Mouse (Mus musculus) heart, embryonic 11.5 days (tissue): Measurements from ENCODE around the gene Rnps1. TPM values are rescaled to one million over a fixed set of nuclear protein-coding genes. Genes with fewer than 3 reads are reported as not detected.
A peak's percentile ranks its signal among the peaks of the same experiment; 100 is the strongest.

Experiments used
- ATAC-seq: fragments of 200-750 bp; cut with Nextera tagmentation; replicated peaks from 2 replicates; pipeline ENCODE4 v1.8.0; 2017; ENCODE audit warnings: moderate library complexity; ENCODE audit not compliant: insufficient number of reproducible peaks, low FRiP score, low TSS enrichment
- H3K27ac ChIP-seq: fragments of 300-500 bp; sonication (generic); 2 replicates; pipeline ENCODE4 v1.5.1; 2014; ENCODE audit warnings: mild to moderate bottlenecking, low read depth, low read length
- H3K27me3 ChIP-seq: fragments of 300-500 bp; sonication (generic); 2 replicates; pipeline ENCODE4 v1.6.1; 2014; ENCODE audit warnings: mild to moderate bottlenecking, low read length, mixed read lengths; ENCODE audit not compliant: control insufficient read depth, insufficient read depth
- H3K36me3 ChIP-seq: fragments of 300-500 bp; sonication (generic); 2 replicates; pipeline ENCODE4 v1.6.1; 2014; ENCODE audit warnings: mild to moderate bottlenecking, low read length, moderate library complexity, mixed read lengths; ENCODE audit not compliant: control insufficient read depth, insufficient read depth
- H3K4me1 ChIP-seq: fragments of 300-500 bp; sonication (generic); 2 replicates; pipeline ENCODE4 v1.6.1; 2014; ENCODE audit warnings: low read length; ENCODE audit not compliant: control insufficient read depth, insufficient read depth
- H3K4me2 ChIP-seq: fragments of 300-500 bp; sonication (generic); 2 replicates; pipeline ENCODE4 v1.6.1; 2014; ENCODE audit warnings: mild to moderate bottlenecking, moderate library complexity
- H3K4me3 ChIP-seq: fragments of 300-500 bp; sonication (generic); 2 replicates; pipeline ENCODE4 v1.5.1; 2014; ENCODE audit warnings: low read depth, low read length
- H3K9ac ChIP-seq: fragments of 300-500 bp; sonication (generic); 2 replicates; pipeline ENCODE4 v1.6.1; 2014; ENCODE audit warnings: mild to moderate bottlenecking, low read depth, low read length, moderate library complexity
- H3K9me3 ChIP-seq: fragments of 300-500 bp; sonication (generic); replicated peaks from 2 replicates; pipeline ENCODE4 v1.6.1; 2016; ENCODE audit warnings: low read length; ENCODE audit not compliant: control insufficient read depth
- WGBS: fragments of 180-500 bp; shearing (Covaris S2); extraction: QIAGEN DNeasy Blood & Tissue Kit; methylation state at CpG from one replicate; pipeline ENCODE4 v1.1.7; 2014; ENCODE audit not compliant: insufficient replicate concordance; 5-methylcytosine and 5-hydroxymethylcytosine counted together
- polyA plus RNA-seq: library from polyadenylated mRNA; unstranded; fragments of >200 nt; fragmentation: Nextera tagmentation; extraction: Ambion mirVana; gene quantifications from 2 replicates; pipeline ENCODE4 v1.2.1, GENCODE M21; 2014

Rnps1 gene
- polyA plus RNA-seq, 1 experiment from 2014 or later: 267 TPM

GRCm38 (mm10) chr17:24391149-24391548 is 23.2 kb upstream of the Rnps1 start:
- Histone ChIP-seq H3K4me2 (no peak overlapping the region), H3K9ac (no peak overlapping the region), H3K36me3 (no peaks in the 10 kb centered on the region), H3K27ac (no peak overlapping the region), H3K27me3 (no peaks in the 10 kb centered on the region), H3K9me3 (no peaks in the 10 kb centered on the region), H3K4me3 (no peak overlapping the region), H3K4me1 (no peaks in the 10 kb centered on the region)
- 59% methylated on average over 8 of the region's 8 CpGs for WGBS
- no peak for ATAC-seq

- no peaks in the 10 kb centered on the region for H3K4me1 ChIP-seq
- H3K27me3 ChIP-seq: no peaks in the 10 kb centered on the region
- no peak for ATAC-seq
- H3K4me2 ChIP-seq: no peak overlapping the region
- no peak overlapping the region for H3K4me3 ChIP-seq
- 27% methylated on average over 4 of the region's 4 CpGs for WGBS
- no peaks in the 10 kb centered on the region for H3K9me3 ChIP-seq
- no peak overlapping the region for H3K27ac ChIP-seq
- H3K36me3 ChIP-seq: no peaks in the 10 kb centered on the region
- H3K9ac ChIP-seq: no peak overlapping the region
These were observed 20.8 kb upstream of the Rnps1 start for GRCm38 (mm10) chr17:24393527-24393926.

- Histone ChIP-seq H3K4me1 (no peaks in the 10 kb centered on the region), H3K4me3 (no peak overlapping the region), H3K27me3 (no peaks in the 10 kb centered on the region), H3K9me3 (no peaks in the 10 kb centered on the region), H3K9ac (no peak overlapping the region), H3K36me3 (no peaks in the 10 kb centered on the region), H3K27ac (no peak overlapping the region), H3K4me2 (no peak overlapping the region)
- WGBS: 86% methylated on average over 7 of the region's 7 CpGs
- no peak for ATAC-seq
These were observed 19.9 kb upstream of the Rnps1 start for GRCm38 (mm10) chr17:24394456-24394855.

- H3K27me3 ChIP-seq: no peaks in the 10 kb centered on the region
- no peak overlapping the region for H3K4me3 ChIP-seq
- no peaks in the 10 kb centered on the region for H3K4me1 ChIP-seq
- H3K27ac ChIP-seq: no peak overlapping the region
- peaks cover 7% of the 10 kb centered on the region for H3K36me3 ChIP-seq
- no peak overlapping the region for H3K4me2 ChIP-seq
- 63% methylated on average over 3 of the region's 3 CpGs for WGBS
- ATAC-seq: no peak
- H3K9me3 ChIP-seq: no peaks in the 10 kb centered on the region
- no peak overlapping the region for H3K9ac ChIP-seq
These were observed 12.0 kb upstream of the Rnps1 start for GRCm38 (mm10) chr17:24402371-24402770.

- Histone ChIP-seq H3K36me3 (peaks cover 18% of the 10 kb centered on the region), H3K4me2 (no peak overlapping the region), H3K27ac (no peak overlapping the region), H3K27me3 (no peaks in the 10 kb centered on the region), H3K9me3 (no peaks in the 10 kb centered on the region), H3K4me3 (no peak overlapping the region), H3K9ac (no peak overlapping the region), H3K4me1 (no peaks in the 10 kb centered on the region)
- WGBS: 80% methylated on average over 12 of the region's 12 CpGs
- ATAC-seq: no peak
These were observed 7.1 kb upstream of the Rnps1 start for GRCm38 (mm10) chr17:24407116-24407803.

GRCm38 (mm10) chr17:24413557-24414211 is 681 bp upstream of the Rnps1 start:
- no peak for ATAC-seq
- H3K4me3 ChIP-seq: peak overlapping the region; percentile 76
- H3K4me1 ChIP-seq: peaks cover 11% of the 10 kb centered on the region; the same call in 1 of the 2 replicates
- WGBS: 31% methylated on average over 22 of the region's 22 CpGs
- peak overlapping the region; percentile 86 for H3K4me2 ChIP-seq
- H3K9ac ChIP-seq: peak overlapping the region; percentile 83
- H3K27me3 ChIP-seq: no peaks in the 10 kb centered on the region
- H3K36me3 ChIP-seq: peaks cover 14% of the 10 kb centered on the region
- H3K9me3 ChIP-seq: no peaks in the 10 kb centered on the region
- peak overlapping the region; percentile 96 for H3K27ac ChIP-seq

GRCm38 (mm10) chr17:24415011-24415410 is 646 bp downstream of the Rnps1 start:
- Histone ChIP-seq H3K9ac (peak overlapping the region; percentile 85), H3K4me1 (peaks cover 11% of the 10 kb centered on the region; the same call in 1 of the 2 replicates), H3K4me2 (peak overlapping the region; percentile 86), H3K9me3 (no peaks in the 10 kb centered on the region), H3K27ac (peak overlapping the region; percentile 96), H3K36me3 (peaks cover 25% of the 10 kb centered on the region), H3K27me3 (no peaks in the 10 kb centered on the region), H3K4me3 (peak overlapping the region; percentile 76)
- ATAC-seq: peak; percentile 0; the same call in 1 of the 2 replicates
- 0% methylated on average over 21 of the region's 21 CpGs for WGBS

- Histone ChIP-seq H3K4me2 (peak overlapping the region; percentile 86), H3K27me3 (no peaks in the 10 kb centered on the region), H3K4me3 (peak overlapping the region; percentile 76), H3K27ac (no peak overlapping the region), H3K9ac (peak overlapping the region; percentile 85), H3K36me3 (peaks cover 34% of the 10 kb centered on the region), H3K9me3 (no peaks in the 10 kb centered on the region), H3K4me1 (peaks cover 11% of the 10 kb centered on the region; the same call in 1 of the 2 replicates)
- 85% methylated on average over 3 of the region's 3 CpGs for WGBS
- no peak for ATAC-seq
These were observed 1.8 kb downstream of the Rnps1 start for GRCm38 (mm10) chr17:24416051-24416652.
